Mouse (Mus musculus) forebrain, postnatal 0 days (tissue): ENCODE measurements at regions not wholly inside any gene's neighbourhood (a gene's known extent, or its start where the extent isn't known, plus 50 kb on each side); places are given as distances from the start of the nearest gene placed in this dataset.

Source experiments
- ATAC-seq: fragments of 200-750 bp; cut with Nextera tagmentation; 2 replicates; pipeline ENCODE4 v1.8.0; 2017; ENCODE audit warnings: mild to moderate bottlenecking, moderate library complexity
- DNase-seq: peaks from one replicate; pipeline ENCODE4 v3.0.0-alpha.2; 2015
- H3K27ac ChIP-seq: fragments of 300-500 bp; sonication (generic); 2 replicates; pipeline ENCODE4 v1.5.1; 2014; ENCODE audit warnings: low read depth, mild to moderate bottlenecking, antibody characterized with exemption, low read length, moderate library complexity, mixed read lengths
- H3K27me3 ChIP-seq: fragments of 300-500 bp; sonication (generic); 2 replicates; pipeline ENCODE4 v1.6.1; 2014; ENCODE audit warnings: mild to moderate bottlenecking, low read length, mixed read lengths; ENCODE audit not compliant: insufficient read depth
- H3K36me3 ChIP-seq: fragments of 300-500 bp; sonication (generic); 2 replicates; pipeline ENCODE4 v1.6.1; 2014; ENCODE audit warnings: mild to moderate bottlenecking, moderate library complexity; ENCODE audit not compliant: insufficient read depth
- H3K4me1 ChIP-seq: fragments of 300-500 bp; sonication (generic); 2 replicates; pipeline ENCODE4 v1.6.1; 2014; ENCODE audit warnings: antibody characterized with exemption; ENCODE audit not compliant: insufficient read depth
- H3K4me2 ChIP-seq: fragments of 300-500 bp; sonication (generic); 2 replicates; pipeline ENCODE4 v1.6.1; 2014; ENCODE audit warnings: low read depth, mild to moderate bottlenecking, moderate library complexity
- H3K4me3 ChIP-seq: fragments of 300-500 bp; sonication (generic); 2 replicates; pipeline ENCODE4 v1.5.1; 2014; ENCODE audit warnings: low read depth, low read length, mixed read lengths
- H3K9ac ChIP-seq: fragments of 300-500 bp; sonication (generic); 2 replicates; pipeline ENCODE4 v1.6.1; 2014; ENCODE audit warnings: mild to moderate bottlenecking
- H3K9me3 ChIP-seq: fragments of 300-500 bp; sonication (generic); 2 replicates; pipeline ENCODE4 v1.6.1; 2016; ENCODE audit warnings: low read length
- CTCF ChIP-seq: sonication (generic); IDR thresholded peaks from 2 replicates; pipeline ENCODE4 v1.5.1; 2016; ENCODE audit warnings: antibody characterized with exemption, control low read depth, low read depth
- WGBS: fragments of 180-500 bp; shearing (Covaris S2); extraction: QIAGEN DNeasy Blood & Tissue Kit; methylation state at CpG from one replicate; pipeline ENCODE4 v1.1.7; 2014; 5-methylcytosine and 5-hydroxymethylcytosine counted together

- H3K27me3 ChIP-seq = no peaks in the 10 kb centered on the region
- H3K4me1 ChIP-seq = no peaks in the 10 kb centered on the region
- no peak overlapping the region for H3K27ac ChIP-seq
- WGBS = 26% methylated on average over 16 of the region's 16 CpGs
- no peaks in the 10 kb centered on the region for H3K9me3 ChIP-seq
- no peak overlapping the region; the same call in 1 of the 2 replicates for H3K4me2 ChIP-seq
- ATAC-seq = peak; percentile 44; the same call in 1 of the 2 replicates
- no peak overlapping the region for H3K4me3 ChIP-seq
- H3K36me3 ChIP-seq = no peaks in the 10 kb centered on the region
- no peak for DNase-seq
- H3K9ac ChIP-seq = no peak overlapping the region
- no peak for TF ChIP-seq CTCF
Measured at GRCm38 (mm10) chr2:85252343-85253285, 55.6 kb upstream of the Lrrc55 start.

GRCm38 (mm10) chr2:85250026-85250560, 53.1 kb upstream of the Lrrc55 start:
- Histone ChIP-seq H3K36me3 (no peaks in the 10 kb centered on the region), H3K9me3 (no peaks in the 10 kb centered on the region), H3K4me1 (no peaks in the 10 kb centered on the region), H3K9ac (no peak overlapping the region), H3K4me2 (no peak overlapping the region), H3K4me3 (no peak overlapping the region), H3K27ac (no peak overlapping the region), H3K27me3 (no peaks in the 10 kb centered on the region)
- no peak for TF ChIP-seq CTCF
- no peak for ATAC-seq
- WGBS = 76% methylated on average over 10 of the region's 10 CpGs
- no peak for DNase-seq
